Mouse (Mus musculus): ENCODE measurements around the gene Map1a. TPM values are rescaled to one million over a fixed set of nuclear protein-coding genes. Genes with fewer than 3 reads are reported as not detected.

The Map1a gene
- polyA plus RNA-seq, 2 experiments: 7.1 to 7.8 TPM

DNA sequence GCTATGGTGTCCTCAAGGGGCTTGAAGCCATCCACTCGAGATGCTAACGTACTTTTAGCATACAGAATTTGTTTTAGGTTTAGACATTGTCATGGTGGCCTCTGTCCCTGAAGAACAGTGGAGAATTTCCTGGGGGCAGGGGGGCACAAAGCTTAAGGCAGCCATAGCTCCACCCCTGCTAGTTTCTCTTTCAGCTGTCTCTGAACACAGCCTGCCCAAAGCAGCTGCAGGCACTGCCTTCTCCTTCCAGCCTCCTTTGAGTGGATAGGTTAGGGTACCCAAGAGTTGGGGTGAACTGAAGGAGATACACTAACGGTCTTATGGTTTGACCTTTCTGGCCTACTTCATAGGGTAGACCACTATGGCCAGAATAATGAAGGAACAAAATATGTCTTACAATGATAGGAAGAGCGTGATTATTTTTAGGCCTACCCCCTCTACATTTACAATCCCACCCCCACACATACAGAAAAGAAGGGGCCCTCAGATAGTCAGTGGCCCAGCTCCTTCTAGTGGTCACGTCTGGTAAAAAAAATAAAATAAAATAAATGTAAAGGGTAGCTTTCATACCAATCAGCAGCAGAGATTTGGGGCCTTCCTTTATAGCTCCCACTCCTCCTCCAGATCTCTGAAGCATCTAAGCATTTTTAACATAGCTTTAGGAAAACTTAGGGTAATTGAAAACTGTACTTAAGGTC is 3.1 kb downstream of the Map1a start:
- DNase-seq (ENCODE audit: low spot score): no peak
- no peak overlapping the region for H3K4me2 ChIP-seq (replicated peaks; ENCODE audit: low read depth, low read length, severe bottlenecking)
- WGBS: 62% methylated on average over 5 of the region's 5 CpGs
- H3K27ac ChIP-seq (replicated peaks; ENCODE audit: low read depth, low read length): no peak overlapping the region
- no peak for ATAC-seq (ENCODE audit: low FRiP score, low read depth)
- H3K36me3 ChIP-seq (ENCODE audit: control insufficient read depth, insufficient read depth, low read length): no peaks in the 10 kb centered on the region
- H3K4me1 ChIP-seq (ENCODE audit: control insufficient read depth, insufficient read depth, low read length): peaks cover 22% of the 10 kb centered on the region
- no peak overlapping the region for H3K9ac ChIP-seq (ENCODE audit: low read depth, low read length, severe bottlenecking)
- no peak for TF ChIP-seq POLR2A (IDR thresholded peaks at IDR 0.05; ENCODE audit: borderline replicate concordance, extremely low read depth, insufficient read depth, insufficient read length)
- peaks cover 16% of the 10 kb centered on the region for H3K27me3 ChIP-seq (ENCODE audit: control insufficient read depth, insufficient read depth, low read length)
- H3K9me3 ChIP-seq (ENCODE audit: control insufficient read depth, low read length): no peaks in the 10 kb centered on the region
- H3K4me3 ChIP-seq (replicated peaks; ENCODE audit: low read length): no peak overlapping the region

DNA sequence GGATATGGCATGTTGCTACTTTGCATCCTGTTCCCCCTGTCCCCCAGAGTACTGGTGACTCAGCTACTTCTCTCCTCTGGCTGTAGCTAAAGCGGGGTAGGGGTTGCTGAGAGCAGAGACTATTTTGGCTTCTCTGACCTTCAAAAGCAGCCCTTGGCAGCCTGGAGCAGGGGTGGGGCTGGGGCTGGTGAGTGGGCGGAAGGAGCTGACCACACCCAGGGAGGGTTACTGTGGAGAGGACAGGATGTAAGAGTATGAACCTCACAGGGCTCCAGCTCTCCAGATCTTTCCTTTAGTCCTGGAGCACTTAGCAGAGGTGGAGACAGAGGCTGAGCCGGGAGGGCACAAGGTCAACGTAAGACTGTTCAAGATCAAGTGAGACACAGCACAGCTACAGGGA is 4.8 kb downstream of the Map1a start:
- H3K27ac ChIP-seq (replicated peaks; ENCODE audit: low read depth, low read length): no peak overlapping the region

DNA sequence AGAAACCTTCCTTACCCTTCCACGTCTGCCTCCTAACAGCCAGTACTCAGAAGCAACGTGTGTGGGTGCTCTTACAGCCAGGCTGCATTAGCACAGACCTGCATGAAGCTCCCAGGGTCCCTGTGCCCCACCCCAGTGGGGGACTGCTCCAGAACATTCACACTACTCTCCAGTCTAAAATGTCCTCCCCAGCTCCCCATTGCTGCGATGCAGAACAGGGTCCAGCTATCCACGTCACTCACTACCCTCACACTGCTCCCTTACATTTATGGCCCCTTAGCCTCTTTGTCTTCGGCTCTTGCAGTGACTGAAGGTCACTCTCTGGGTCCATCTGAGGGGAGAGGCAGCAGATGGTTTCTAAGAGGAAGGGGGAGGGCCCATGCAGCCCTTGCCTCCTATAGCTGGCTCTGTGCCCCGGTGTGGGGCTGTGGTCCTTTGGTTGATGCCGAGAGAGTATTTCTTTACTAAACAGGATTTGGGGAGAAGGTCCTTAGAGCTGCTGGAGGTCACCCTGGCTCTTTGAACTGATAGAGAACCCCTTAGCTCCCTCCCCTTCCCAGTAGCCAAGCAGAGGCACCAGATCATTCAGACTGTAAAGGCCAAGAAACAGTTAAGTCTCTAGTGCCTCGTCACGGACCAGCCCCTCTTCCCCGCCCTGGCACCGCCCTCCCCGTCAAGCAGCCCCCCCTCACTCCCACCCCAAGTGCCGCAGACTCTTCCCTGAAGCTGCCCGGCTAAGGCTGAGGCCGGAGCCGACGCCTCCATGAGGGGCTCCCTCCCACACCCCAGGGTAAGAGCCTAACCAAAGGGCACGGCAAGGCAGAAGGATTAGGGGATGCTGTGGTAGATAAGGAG is 5.6 kb downstream of the Map1a start:
- H3K27ac ChIP-seq (replicated peaks; ENCODE audit: low read depth, low read length): no peak overlapping the region
- H3K36me3 ChIP-seq (ENCODE audit: control insufficient read depth, insufficient read depth, low read length): peaks cover 8% of the 10 kb centered on the region; the same call in 1 of the 2 replicates
- DNase-seq (ENCODE audit: low spot score): peak; percentile 78
- peaks cover 26% of the 10 kb centered on the region for H3K27me3 ChIP-seq (ENCODE audit: control insufficient read depth, insufficient read depth, low read length)
- H3K9ac ChIP-seq (ENCODE audit: low read depth, low read length, severe bottlenecking): peak overlapping the region; percentile 53
- H3K4me2 ChIP-seq (replicated peaks; ENCODE audit: low read depth, low read length, severe bottlenecking): peak overlapping the region; percentile 64
- TF ChIP-seq POLR2A (IDR thresholded peaks at IDR 0.05; ENCODE audit: borderline replicate concordance, extremely low read depth, insufficient read depth, insufficient read length): no peak
- H3K9me3 ChIP-seq (ENCODE audit: control insufficient read depth, low read length): no peaks in the 10 kb centered on the region
- 2% methylated on average over 17 of the region's 18 CpGs for WGBS
- peak; percentile 85 for ATAC-seq (ENCODE audit: low FRiP score, low read depth)
- H3K4me1 ChIP-seq (ENCODE audit: control insufficient read depth, insufficient read depth, low read length): peaks cover 19% of the 10 kb centered on the region
- peak overlapping the region; percentile 49 for H3K4me3 ChIP-seq (replicated peaks; ENCODE audit: low read length)

More for the DNA sequence above, 4.8 kb downstream of the Map1a start:
- ATAC-seq (ENCODE audit: low FRiP score, low read depth): no peak
- no peak for DNase-seq (ENCODE audit: low spot score)
- peak overlapping the region; percentile 64 for H3K4me2 ChIP-seq (replicated peaks; ENCODE audit: low read depth, low read length, severe bottlenecking)
- H3K27me3 ChIP-seq (ENCODE audit: control insufficient read depth, insufficient read depth, low read length): peaks cover 26% of the 10 kb centered on the region
- no peaks in the 10 kb centered on the region for H3K9me3 ChIP-seq (ENCODE audit: control insufficient read depth, low read length)
- peaks cover 22% of the 10 kb centered on the region for H3K4me1 ChIP-seq (ENCODE audit: control insufficient read depth, insufficient read depth, low read length)
- 21% methylated on average over 4 of the region's 4 CpGs for WGBS
- TF ChIP-seq POLR2A (IDR thresholded peaks at IDR 0.05; ENCODE audit: borderline replicate concordance, extremely low read depth, insufficient read depth, insufficient read length): no peak
- peak overlapping the region; percentile 49; the same call in 1 of the 2 replicates for H3K4me3 ChIP-seq (replicated peaks; ENCODE audit: low read length)
- H3K36me3 ChIP-seq (ENCODE audit: control insufficient read depth, insufficient read depth, low read length): 0 out of 2 replicates have a peak, but pooled peaks cover 1% of the 10 kb centered on the region
- H3K9ac ChIP-seq (ENCODE audit: low read depth, low read length, severe bottlenecking): no peak overlapping the region

DNA sequence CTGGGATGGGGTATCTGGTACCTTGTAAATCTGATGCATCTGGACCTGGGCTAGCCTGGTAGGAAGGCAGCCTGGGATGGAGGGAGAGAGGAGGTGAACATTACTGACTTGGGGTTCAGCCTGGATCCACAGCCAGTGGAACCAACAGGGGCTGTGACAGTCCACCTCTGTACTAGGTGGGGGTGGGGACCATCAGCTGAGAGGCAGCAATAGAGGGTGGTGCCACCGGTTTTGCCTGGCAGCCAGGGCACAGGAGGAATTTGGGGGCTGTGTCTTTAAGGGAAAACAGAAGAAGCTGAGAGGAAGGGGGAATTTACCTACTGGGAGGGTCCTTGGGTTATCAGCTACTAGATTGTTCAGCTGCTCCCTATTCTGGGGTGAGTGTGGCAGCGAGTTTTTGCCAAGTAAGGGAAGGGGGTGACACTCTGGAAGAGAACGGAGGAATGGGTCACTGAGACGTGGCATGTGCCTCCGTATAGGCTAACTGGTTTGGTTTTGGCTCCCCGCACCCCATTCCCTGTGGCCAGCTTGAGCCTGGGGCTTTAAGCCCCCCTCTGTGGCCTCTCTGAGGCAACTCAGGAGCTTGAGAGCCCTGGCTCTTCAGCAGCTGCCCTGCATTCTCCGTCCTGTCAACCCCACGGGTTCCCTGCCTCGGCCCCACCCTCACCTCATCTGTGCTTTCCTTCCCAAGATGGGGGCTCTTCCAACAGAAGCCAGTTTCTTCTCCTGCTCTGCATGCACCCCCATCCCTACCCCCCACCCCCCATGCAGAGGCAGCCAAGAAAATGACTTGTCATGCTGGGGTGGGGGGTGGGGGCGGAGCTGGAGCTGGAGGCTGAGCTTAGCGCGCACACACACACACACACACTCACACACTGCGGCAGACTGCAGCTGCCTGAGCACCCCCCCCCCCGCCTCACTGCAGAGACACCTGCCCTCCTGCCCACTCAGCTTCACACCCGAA is 6.5 kb downstream of the Map1a start:
- no peak overlapping the region for H3K27ac ChIP-seq (replicated peaks; ENCODE audit: low read depth, low read length)
- TF ChIP-seq POLR2A (IDR thresholded peaks at IDR 0.05; ENCODE audit: borderline replicate concordance, extremely low read depth, insufficient read depth, insufficient read length): no peak
- ATAC-seq (ENCODE audit: low FRiP score, low read depth) (peak; percentile 41), DNase-seq (ENCODE audit: low spot score) (peak; percentile 46)
- peak overlapping the region; percentile 53 for H3K9ac ChIP-seq (ENCODE audit: low read depth, low read length, severe bottlenecking)
- H3K4me2 ChIP-seq (replicated peaks; ENCODE audit: low read depth, low read length, severe bottlenecking): peak overlapping the region; percentile 64
- H3K4me1 ChIP-seq (ENCODE audit: control insufficient read depth, insufficient read depth, low read length): peaks cover 19% of the 10 kb centered on the region
- no peaks in the 10 kb centered on the region for H3K9me3 ChIP-seq (ENCODE audit: control insufficient read depth, low read length)
- peak overlapping the region; percentile 49 for H3K4me3 ChIP-seq (replicated peaks; ENCODE audit: low read length)
- peaks cover 25% of the 10 kb centered on the region for H3K27me3 ChIP-seq (ENCODE audit: control insufficient read depth, insufficient read depth, low read length)
- WGBS: 6% methylated on average over 12 of the region's 15 CpGs
- H3K36me3 ChIP-seq (ENCODE audit: control insufficient read depth, insufficient read depth, low read length): peaks cover 17% of the 10 kb centered on the region; the same call in 1 of the 2 replicates

Data from limb, embryonic 14.5 days (tissue).